Mouse (Mus musculus): ENCODE data around the gene Mpi.

Gene Mpi

GRCm38 (mm10) chr9:57552139-57552887, at the start of gene Mpi:
Gene Mpi, minus strand, starts transcription at chr9:57552763.
- DNase-seq (ENCODE audit: low read depth, low spot score) = peak; percentile 63

- no peak for DNase-seq (ENCODE audit: low read depth, low spot score)
Measured at GRCm38 (mm10) chr9:57602098-57602497, 49.5 kb upstream of the Mpi start.

DNA sequence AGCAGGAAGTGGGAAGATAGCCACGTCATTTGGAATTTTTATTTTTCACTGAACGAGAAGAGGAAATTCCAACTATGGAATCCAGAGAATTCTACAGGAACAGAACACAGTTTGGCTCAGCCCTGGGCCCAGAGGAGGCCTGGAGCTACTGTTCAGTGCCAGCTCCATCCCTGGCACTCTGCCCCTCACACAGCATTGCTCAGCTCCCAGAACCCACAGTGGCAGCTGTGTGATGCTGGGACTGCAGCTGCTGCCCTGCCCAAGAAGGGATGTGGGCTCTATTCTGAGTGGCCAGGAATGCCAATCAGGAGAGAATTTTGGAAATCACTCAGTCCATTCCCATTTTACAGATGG, 48.8 kb upstream of the Mpi start:
- DNase-seq (ENCODE audit: low read depth, low spot score) = no peak

- no peak for DNase-seq (ENCODE audit: low read depth, low spot score)
Measured at GRCm38 (mm10) chr9:57600620-57601352, 48.2 kb upstream of the Mpi start.

GRCm38 (mm10) chr9:57598851-57599563, 46.4 kb upstream of the Mpi start:
- no peak for DNase-seq (ENCODE audit: low read depth, low spot score)

- no peak for DNase-seq (ENCODE audit: low read depth, low spot score)
Measured at GRCm38 (mm10) chr9:57597929-57598382, 45.4 kb upstream of the Mpi start.

DNA sequence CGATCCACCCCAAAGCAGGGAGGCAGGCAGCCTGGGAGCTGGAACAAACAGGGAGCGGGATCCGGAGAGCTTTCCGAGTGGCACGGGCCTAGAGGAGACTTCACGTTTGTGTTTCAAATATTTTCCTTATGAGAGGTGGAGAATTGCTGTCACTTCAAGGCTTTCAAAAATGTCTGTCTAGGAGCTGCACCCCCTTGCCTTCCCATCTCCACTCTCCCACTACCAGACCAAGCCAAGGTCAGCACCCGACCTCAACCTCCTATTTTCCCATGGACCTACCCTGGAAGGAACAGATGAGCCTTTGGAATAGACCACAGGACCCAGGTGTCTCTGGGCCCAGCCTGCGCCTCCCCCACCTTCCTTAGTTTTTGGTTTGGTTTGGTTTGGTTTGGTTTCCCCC, 44.7 kb upstream of the Mpi start:
- no peak for DNase-seq (ENCODE audit: low read depth, low spot score)

- DNase-seq (ENCODE audit: low read depth, low spot score) = no peak
Measured at GRCm38 (mm10) chr9:57594174-57594509, 41.6 kb upstream of the Mpi start.

DNA sequence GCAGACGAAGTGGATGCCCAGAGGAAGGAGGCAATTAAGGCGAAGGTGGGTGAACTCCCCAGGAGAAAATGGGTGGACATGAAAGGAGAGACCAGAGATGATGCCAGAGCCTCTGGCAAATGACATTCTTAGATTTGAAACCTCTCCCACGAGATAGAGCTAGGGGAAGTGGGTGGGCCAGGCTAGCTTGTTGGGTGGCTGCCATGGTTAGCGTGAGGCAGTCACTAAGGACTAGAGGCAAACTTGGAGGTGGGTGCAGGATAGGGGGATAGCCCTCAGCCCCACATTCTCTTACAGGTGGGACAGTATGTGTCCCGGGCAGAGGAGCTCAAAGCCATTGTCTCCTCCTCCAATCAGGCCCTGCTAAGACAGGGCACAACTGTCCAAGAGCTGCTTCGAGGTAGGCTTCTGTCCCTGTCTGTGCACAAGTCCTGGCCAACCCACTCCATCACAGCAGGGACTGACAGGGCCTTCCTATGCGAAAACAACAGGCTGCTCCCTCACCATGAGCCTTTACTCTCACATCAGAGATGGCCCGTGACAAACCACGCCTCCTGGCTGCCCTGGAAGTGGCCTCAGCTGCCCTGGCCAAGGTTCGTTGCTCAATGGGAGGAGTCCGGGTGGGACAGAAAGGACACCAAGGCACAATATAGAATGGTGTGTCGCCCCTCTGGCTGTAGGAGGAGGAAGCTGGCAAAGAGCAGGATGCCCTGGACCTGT, 41.1 kb upstream of the Mpi start:
- DNase-seq (ENCODE audit: low read depth, low spot score) = no peak

DNA sequence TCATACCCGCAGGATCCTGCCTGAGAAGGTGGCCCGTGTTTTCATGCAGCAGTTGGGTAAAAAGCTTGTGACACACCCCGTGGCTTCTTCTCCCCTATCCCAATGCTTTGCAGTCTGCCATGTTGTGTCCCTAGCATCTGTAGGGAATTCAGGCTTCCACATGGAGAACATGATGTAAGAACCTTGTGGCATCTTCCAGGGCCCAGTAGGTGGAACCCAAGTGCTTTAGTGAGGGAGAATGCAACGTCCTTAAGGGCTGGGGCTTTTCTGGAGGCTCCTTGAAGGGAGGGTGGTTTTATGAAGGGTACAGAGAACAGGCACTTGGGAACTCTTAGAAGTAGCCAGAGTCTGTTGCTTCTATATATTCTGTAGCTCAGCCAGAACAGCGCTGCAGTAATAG, 38.2 kb upstream of the Mpi start:
- peak; percentile 23 for DNase-seq (ENCODE audit: low read depth, low spot score)

DNA sequence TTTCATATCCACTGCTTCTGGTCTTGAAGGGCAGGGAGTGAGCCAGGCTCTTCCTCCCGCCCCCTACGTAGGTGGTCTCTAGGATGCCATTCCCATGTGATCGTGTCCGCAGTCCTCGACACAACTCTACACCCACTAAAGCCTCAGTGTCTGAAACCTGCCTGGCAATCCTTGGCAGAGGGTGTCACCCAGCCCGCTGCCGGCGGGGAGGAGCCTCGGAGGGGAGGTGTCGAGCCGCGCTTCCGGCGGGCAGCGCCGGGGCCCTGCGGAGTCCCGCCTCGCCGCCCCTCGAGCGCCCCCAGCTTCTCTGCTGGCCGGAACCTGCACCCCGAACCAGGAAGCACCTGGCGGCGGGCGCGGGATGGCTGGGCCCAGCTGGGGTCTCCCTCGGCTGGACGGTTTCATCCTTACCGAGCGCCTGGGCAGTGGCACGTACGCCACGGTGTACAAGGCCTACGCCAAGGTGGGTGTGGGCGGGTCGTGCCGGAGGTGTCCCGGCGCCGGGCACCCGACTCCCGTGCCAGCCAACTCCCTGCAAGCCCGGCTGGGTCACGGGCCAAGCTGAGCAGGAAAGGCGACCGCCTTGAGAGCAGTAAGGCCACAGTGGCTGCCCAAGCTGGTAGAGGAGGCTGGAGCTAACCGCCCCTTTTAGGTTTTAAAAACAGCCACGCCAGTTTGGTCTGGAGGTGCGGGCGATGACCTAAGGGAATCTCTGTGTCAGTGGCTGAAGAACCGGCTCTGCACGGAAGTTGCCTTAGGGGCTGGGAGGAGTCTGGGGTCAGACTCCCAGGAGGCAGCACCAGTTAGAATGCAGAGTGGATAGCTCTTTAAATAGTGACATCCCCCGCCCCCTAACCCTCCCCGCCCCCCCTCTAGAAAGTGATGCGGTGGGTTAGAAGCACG, 36.9 kb upstream of the Mpi start, which contains the start of gene Ulk3:
Ulk3 (plus strand) TSS at position 229 of the 903 bp plus-strand sequence.
- DNase-seq (ENCODE audit: low read depth, low spot score) = peak; percentile 85

DNA sequence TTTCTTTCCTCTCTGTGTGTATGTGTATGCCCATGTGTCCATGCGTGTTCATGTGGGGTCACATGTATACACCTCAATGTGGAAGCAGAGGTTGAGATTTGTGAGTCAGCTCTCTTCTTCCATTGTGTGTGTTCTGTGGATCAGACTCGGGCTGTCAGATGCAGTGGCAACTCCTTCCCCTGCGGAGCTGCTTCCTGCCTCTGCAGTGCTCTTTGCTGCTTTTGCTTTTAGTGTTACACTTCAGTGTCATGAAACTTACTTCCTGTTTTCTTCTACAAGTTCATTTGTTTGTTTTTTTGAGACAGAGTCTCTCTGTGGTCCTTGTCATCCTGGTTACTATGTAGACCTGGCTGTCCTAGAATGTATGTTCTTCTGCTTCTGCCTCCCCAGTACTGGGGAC, 32.4 kb upstream of the Mpi start:
- DNase-seq (ENCODE audit: low read depth, low spot score) = no peak

- DNase-seq (ENCODE audit: low read depth, low spot score) = no peak
Measured at GRCm38 (mm10) chr9:57577144-57577849, 24.7 kb upstream of the Mpi start.

GRCm38 (mm10) chr9:57575577-57575976, 23.0 kb upstream of the Mpi start:
- no peak for DNase-seq (ENCODE audit: low read depth, low spot score)

DNA sequence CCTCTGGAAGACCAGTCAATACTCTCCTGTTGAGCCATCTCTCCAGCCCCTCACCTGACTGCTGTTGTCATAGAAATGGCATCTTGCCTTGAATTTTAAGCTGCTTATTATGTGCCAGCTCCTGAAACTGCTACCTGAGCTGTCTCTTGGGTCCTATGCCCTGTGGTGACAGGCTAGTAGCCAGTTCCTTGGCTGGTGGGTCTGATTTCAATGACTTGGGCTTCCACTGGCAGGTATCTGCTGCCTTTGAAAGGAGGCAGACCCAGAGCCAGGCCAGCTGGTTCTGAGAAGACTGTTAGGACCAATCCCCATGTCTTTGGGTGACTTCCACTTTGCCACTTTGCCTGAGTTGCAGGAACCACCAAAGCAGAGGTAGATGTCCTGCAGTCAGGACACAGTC, 21.8 kb upstream of the Mpi start:
- DNase-seq (ENCODE audit: low read depth, low spot score) = no peak

DNA sequence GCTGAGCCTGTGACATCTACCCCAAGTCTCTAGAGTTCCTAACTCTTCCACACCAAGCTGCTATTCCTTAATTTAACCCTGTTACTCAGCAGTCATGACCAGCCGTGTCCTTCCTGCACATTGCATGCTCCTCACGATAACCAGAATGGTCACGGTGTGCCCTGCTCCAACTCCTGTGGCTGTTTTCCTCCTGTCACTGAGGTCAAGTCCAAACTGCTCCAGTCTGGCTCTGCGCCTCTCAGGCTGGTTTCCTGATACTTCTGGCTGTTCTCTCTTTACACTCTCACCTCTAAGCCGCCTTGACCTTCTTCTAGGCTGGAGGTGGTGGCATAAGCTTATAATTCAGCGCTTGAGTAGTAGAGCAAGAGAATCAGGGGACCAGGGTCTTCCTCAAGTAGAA, 15.9 kb upstream of the Mpi start:
- DNase-seq (ENCODE audit: low read depth, low spot score) = no peak

DNA sequence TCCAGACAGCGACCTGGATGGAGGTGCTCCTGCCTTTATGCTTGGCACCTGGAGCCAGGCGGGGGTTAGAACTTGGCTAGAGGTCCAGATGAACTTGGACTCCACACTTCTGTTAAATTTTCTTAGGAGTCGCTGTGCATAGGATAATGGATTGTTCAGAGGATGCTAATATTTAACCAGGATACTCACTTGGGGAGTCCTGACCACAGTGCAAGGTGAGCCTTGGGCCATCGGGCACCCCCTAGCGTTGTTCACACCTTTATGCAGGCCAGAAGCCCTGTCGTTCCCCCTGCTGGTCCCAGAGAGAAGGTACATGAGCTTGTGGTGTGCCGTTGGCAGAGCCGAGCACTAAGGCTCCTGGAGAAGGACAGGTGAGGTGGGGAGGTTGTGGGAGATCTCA, 14.3 kb upstream of the Mpi start:
- DNase-seq (ENCODE audit: low read depth, low spot score) = no peak

DNA sequence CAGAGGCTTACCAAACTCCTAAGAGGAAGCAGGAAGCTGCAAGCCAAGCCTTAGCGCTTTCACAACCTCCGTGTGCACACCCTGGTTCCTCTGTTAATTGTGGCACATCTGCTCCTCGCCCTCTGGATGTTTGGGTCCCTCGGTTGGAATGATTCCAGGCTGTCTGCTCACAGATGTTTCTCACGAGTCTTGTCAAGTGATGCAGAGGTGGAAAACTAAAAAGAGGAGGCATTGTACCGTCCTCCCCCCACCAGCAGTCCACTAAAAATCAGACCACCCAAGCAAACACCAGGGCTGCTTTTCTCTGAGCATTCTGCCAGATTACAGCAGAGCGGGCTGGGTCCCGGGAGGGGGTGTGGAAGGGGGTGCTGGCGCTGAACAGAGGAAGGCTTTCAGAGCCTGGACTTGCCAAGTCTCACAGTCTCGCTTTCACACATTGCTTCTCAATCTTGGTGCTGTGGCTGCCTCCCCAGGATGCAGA, 13.2 kb upstream of the Mpi start:
- DNase-seq (ENCODE audit: low read depth, low spot score) = no peak

- no peak for DNase-seq (ENCODE audit: low read depth, low spot score)
Measured at GRCm38 (mm10) chr9:57564609-57565008, 12.0 kb upstream of the Mpi start.

DNA sequence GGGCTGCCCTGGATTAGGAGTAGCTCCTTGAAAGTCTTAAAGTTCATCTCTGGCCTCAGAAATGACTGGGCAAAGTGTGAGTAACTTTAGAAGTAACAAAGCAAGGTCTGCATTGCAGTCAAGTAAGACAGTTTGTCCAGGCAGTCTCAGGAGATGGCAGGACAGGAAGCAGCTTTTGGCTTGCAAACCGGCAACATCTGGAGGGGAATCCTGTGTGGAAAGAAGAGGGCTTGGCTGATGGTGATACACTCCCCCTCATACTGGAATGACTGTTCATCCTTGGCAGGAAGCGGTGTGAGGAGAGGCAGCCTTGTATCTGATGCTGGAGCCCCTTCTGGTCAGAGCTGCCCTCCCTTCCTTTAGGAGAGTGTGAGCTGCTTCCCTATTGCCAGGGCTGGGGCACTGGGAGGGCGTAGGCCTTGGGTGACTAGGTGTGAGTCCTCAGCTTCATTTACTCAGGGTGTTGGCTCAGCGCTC, 10.4 kb upstream of the Mpi start:
- DNase-seq (ENCODE audit: low read depth, low spot score) = no peak

All from CD4-positive, CD25-positive, alpha-beta regulatory T cell, adult 2 months (primary cell).